Mouse (Mus musculus): Measurements from ENCODE around the gene Mrpl33.

DNA sequence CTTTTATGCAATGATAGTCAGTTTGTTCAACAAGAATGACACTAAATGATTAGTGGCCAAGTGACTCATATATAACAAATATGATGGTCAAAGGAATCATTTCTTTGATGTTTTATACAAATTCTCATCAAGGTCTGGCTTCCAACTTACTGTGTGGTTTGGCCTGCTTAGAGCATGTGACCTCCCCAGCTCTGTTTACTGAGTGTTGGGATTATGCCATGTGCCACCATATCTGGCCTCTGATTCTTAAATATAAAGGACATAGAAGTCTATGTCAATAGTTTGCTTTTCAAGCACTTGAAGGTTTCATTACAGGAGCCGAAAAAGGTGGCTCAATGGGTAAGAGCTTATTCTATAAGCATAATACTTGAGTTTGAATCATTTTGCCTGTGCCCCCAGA is 85.6 kb downstream of the Mrpl33 start:
- TF ChIP-seq CTCF (IDR thresholded peaks at IDR 0.05; ENCODE audit: low read depth, low read length) (no peak), GATA1 (IDR thresholded peaks at IDR 0.05; ENCODE audit: borderline replicate concordance, low read length) (no peak), TAL1 (conservative IDR thresholded peaks at IDR 0.05; ENCODE audit: low read depth, low read length) (no peak), GATA2 (IDR thresholded peaks at IDR 0.05; ENCODE audit: borderline replicate concordance, low read depth, low read length) (no peak), POLR2AphosphoS5 (IDR thresholded peaks at IDR 0.05; ENCODE audit: insufficient replicate concordance, low read depth, low read length) (no peak)
